Mouse (Mus musculus): ENCODE measurements around the gene Chga. TPM values are rescaled to one million over a fixed set of nuclear protein-coding genes. Genes with fewer than 3 reads are reported as not detected.

Chga gene
- polyA plus RNA-seq, 1 experiment from 2014 or later = 109 TPM

- DNase-seq (ENCODE audit: low spot score) (no peak), ATAC-seq (ENCODE audit: low FRiP score) (no peak)
- no peaks in the 10 kb centered on the region for H3K36me3 ChIP-seq (replicated peaks; ENCODE audit: control insufficient read depth, insufficient read depth)
- H3K4me1 ChIP-seq (replicated peaks; ENCODE audit: control insufficient read depth, insufficient read depth, low read length) = peaks cover 15% of the 10 kb centered on the region; the same call in 1 of the 2 replicates
- H3K4me2 ChIP-seq (replicated peaks) = no peak overlapping the region
- no peak overlapping the region for H3K9ac ChIP-seq
- WGBS = 80% methylated on average over 9 of the region's 9 CpGs
- H3K4me3 ChIP-seq (replicated peaks; ENCODE audit: low read length) = no peak overlapping the region
- no peak overlapping the region for H3K27ac ChIP-seq
- H3K9me3 ChIP-seq (ENCODE audit: control insufficient read depth, low read length) = no peaks in the 10 kb centered on the region
- H3K27me3 ChIP-seq (ENCODE audit: control insufficient read depth, insufficient read depth, low read length) = no peaks in the 10 kb centered on the region
Measured at GRCm38 (mm10) chr12:102602255-102603041, 47.7 kb downstream of the Chga start.

DNA sequence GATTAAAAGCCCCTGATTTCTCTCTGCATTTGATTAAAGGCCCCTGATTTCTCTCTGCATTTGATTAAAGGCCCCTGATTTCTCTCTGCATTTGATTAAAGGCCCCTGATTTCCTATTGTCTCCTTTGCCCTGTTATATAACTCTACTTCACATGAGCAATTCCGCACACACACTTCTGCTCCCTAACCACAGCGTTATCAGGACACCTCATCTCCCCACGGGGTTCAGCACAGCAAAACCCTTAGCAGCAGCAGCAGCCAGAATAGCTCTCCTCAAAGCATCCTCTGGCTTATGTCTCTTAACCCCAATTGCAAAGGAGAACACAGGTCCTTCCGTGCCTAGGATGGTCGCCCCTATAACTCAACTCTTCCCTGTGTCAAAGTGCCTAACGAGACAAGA, 50.8 kb downstream of the Chga start:
- Histone ChIP-seq H3K9ac (no peak overlapping the region), H3K9me3 (ENCODE audit: control insufficient read depth, low read length) (no peaks in the 10 kb centered on the region), H3K27ac (no peak overlapping the region), H3K4me1 (replicated peaks; ENCODE audit: control insufficient read depth, insufficient read depth, low read length) (peaks cover 11% of the 10 kb centered on the region; the same call in 1 of the 2 replicates), H3K36me3 (replicated peaks; ENCODE audit: control insufficient read depth, insufficient read depth) (no peaks in the 10 kb centered on the region), H3K27me3 (ENCODE audit: control insufficient read depth, insufficient read depth, low read length) (no peaks in the 10 kb centered on the region), H3K4me2 (replicated peaks) (no peak overlapping the region), H3K4me3 (replicated peaks; ENCODE audit: low read length) (no peak overlapping the region)
- no peak for DNase-seq (ENCODE audit: low spot score)
- no peak for ATAC-seq (ENCODE audit: low FRiP score)
- WGBS = 90% methylated on average over 6 of the region's 6 CpGs

GRCm38 (mm10) chr12:102607066-102607465, 52.3 kb downstream of the Chga start:
- H3K27ac ChIP-seq = no peak overlapping the region
- no peak for ATAC-seq (ENCODE audit: low FRiP score)
- no peak overlapping the region for H3K4me2 ChIP-seq (replicated peaks)
- WGBS = 94% methylated on average over 8 of the region's 8 CpGs
- no peak for DNase-seq (ENCODE audit: low spot score)
- no peak overlapping the region for H3K4me3 ChIP-seq (replicated peaks; ENCODE audit: low read length)
- H3K36me3 ChIP-seq (replicated peaks; ENCODE audit: control insufficient read depth, insufficient read depth) = no peaks in the 10 kb centered on the region
- H3K4me1 ChIP-seq (replicated peaks; ENCODE audit: control insufficient read depth, insufficient read depth, low read length) = peaks cover 4% of the 10 kb centered on the region; the same call in 1 of the 2 replicates
- no peaks in the 10 kb centered on the region for H3K9me3 ChIP-seq (ENCODE audit: control insufficient read depth, low read length)
- H3K27me3 ChIP-seq (ENCODE audit: control insufficient read depth, insufficient read depth, low read length) = no peaks in the 10 kb centered on the region
- no peak overlapping the region for H3K9ac ChIP-seq

DNA sequence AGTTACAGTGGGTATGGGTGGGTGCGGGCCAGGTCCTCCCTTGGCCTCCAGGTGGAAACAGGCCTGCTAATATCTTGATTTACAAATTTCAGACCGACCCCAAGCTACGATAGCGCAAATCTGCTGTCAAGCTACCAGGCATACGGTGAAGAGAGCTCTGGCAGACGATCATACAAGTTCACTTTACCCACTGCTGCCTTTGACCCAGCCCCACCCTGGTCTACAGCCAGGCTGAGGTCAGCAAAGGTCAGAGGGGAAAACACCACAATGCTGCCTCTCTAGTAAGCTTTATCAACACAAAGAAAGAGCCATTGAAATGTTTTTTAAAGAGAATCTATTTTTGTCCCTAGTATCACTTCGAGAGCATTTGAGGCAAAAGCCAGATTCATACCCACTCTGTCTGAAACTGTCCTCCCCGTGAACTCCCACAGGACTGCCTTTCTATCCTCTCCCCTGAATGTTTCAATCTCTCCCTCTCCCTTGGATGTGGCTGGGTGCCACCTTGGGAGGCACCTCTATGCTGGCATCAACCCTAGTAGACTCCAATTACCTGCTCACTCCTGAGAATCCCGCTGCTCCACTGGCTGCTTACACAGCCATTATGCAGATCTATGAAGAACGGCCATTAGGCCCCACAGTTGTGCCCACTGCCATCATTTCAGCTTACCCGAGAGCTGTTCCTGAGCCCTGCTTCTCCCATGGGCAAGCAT, 53.2 kb downstream of the Chga start:
- Histone ChIP-seq H3K9ac (no peak overlapping the region), H3K4me3 (replicated peaks; ENCODE audit: low read length) (no peak overlapping the region), H3K36me3 (replicated peaks; ENCODE audit: control insufficient read depth, insufficient read depth) (no peaks in the 10 kb centered on the region), H3K27ac (no peak overlapping the region), H3K27me3 (ENCODE audit: control insufficient read depth, insufficient read depth, low read length) (no peaks in the 10 kb centered on the region), H3K9me3 (ENCODE audit: control insufficient read depth, low read length) (no peaks in the 10 kb centered on the region), H3K4me2 (replicated peaks) (no peak overlapping the region), H3K4me1 (replicated peaks; ENCODE audit: control insufficient read depth, insufficient read depth, low read length) (peaks cover 4% of the 10 kb centered on the region)
- ATAC-seq (ENCODE audit: low FRiP score) (no peak), DNase-seq (ENCODE audit: low spot score) (no peak)
- WGBS = 69% methylated on average over 11 of the region's 11 CpGs

DNA sequence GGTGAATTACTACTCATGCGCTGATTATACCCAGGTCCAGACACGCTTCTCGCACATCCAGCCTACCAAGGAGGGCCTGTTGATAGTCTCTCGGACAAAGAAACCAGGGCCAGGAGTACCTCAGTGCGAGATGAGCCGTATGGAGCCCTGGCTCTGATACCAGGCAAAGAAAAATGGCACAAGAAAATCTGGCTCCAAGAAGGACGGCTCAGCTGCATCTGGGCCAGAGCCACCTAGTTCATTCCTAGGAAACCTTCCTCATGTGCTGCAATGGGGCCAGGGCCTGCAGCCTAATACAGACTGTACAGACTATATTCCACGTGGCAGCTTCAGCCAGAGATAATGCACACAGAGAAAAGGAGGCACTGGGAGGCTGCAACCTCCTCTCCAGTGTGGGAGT, 56.2 kb downstream of the Chga start:
- Histone ChIP-seq H3K27ac (no peak overlapping the region), H3K4me3 (replicated peaks; ENCODE audit: low read length) (no peak overlapping the region), H3K4me2 (replicated peaks) (no peak overlapping the region), H3K4me1 (replicated peaks; ENCODE audit: control insufficient read depth, insufficient read depth, low read length) (peaks cover 4% of the 10 kb centered on the region), H3K27me3 (ENCODE audit: control insufficient read depth, insufficient read depth, low read length) (no peaks in the 10 kb centered on the region), H3K36me3 (replicated peaks; ENCODE audit: control insufficient read depth, insufficient read depth) (no peaks in the 10 kb centered on the region), H3K9ac (no peak overlapping the region), H3K9me3 (ENCODE audit: control insufficient read depth, low read length) (no peaks in the 10 kb centered on the region)
- WGBS = 95% methylated on average over 8 of the region's 8 CpGs
- no peak for DNase-seq (ENCODE audit: low spot score)
- no peak for ATAC-seq (ENCODE audit: low FRiP score)

DNA sequence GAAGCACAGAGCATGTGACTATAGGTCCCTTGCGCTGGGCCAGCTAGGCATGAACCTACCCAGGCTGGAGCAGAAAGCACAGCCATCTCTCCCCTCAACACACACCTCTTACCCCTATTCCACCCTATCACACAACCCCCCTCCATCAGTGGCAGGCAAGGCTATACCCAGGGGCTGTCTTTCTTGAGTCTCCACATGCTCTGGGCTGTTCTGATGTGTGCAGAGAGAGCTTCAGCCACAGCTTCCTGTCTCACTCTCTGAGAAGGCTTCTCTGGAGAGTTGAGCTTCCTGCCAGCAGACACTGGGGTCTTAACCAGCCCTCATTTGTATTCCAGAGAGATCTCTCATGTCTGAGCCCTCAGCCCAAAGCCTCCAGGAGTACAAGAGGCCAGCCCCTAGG, 57.7 kb downstream of the Chga start:
- no peak overlapping the region for H3K4me2 ChIP-seq (replicated peaks)
- H3K4me3 ChIP-seq (replicated peaks; ENCODE audit: low read length) = no peak overlapping the region
- 89% methylated on average over 1 of the region's 1 CpGs for WGBS
- no peaks in the 10 kb centered on the region for H3K9me3 ChIP-seq (ENCODE audit: control insufficient read depth, low read length)
- H3K4me1 ChIP-seq (replicated peaks; ENCODE audit: control insufficient read depth, insufficient read depth, low read length) = peaks cover 4% of the 10 kb centered on the region
- H3K36me3 ChIP-seq (replicated peaks; ENCODE audit: control insufficient read depth, insufficient read depth) = no peaks in the 10 kb centered on the region
- ATAC-seq (ENCODE audit: low FRiP score) (no peak), DNase-seq (ENCODE audit: low spot score) (no peak)
- no peak overlapping the region for H3K27ac ChIP-seq
- no peaks in the 10 kb centered on the region for H3K27me3 ChIP-seq (ENCODE audit: control insufficient read depth, insufficient read depth, low read length)
- H3K9ac ChIP-seq = no peak overlapping the region

DNA sequence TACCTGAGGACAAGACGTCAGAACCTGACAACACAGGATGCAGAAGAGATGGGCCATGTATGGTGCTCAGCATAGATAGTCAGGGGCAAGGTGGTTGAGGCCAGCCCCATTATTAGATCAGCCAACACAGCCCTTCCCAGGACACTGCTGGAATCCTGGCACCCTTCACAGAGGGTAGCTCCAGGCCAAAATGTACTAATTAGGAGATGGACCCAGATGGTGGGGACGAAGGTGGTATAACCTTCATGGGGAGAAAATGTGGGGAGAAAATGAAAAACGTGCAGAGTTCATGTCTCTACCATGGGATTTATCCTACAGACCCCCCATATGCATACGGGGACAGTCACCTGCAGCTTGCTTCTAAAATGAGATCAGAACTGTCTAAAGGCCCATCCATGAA, 58.6 kb downstream of the Chga start:
- Histone ChIP-seq H3K27ac (no peak overlapping the region), H3K4me1 (replicated peaks; ENCODE audit: control insufficient read depth, insufficient read depth, low read length) (peaks cover 4% of the 10 kb centered on the region; the same call in 1 of the 2 replicates), H3K9ac (no peak overlapping the region), H3K9me3 (ENCODE audit: control insufficient read depth, low read length) (no peaks in the 10 kb centered on the region), H3K4me3 (replicated peaks; ENCODE audit: low read length) (no peak overlapping the region), H3K36me3 (replicated peaks; ENCODE audit: control insufficient read depth, insufficient read depth) (no peaks in the 10 kb centered on the region), H3K4me2 (replicated peaks) (no peak overlapping the region), H3K27me3 (ENCODE audit: control insufficient read depth, insufficient read depth, low read length) (no peaks in the 10 kb centered on the region)
- WGBS = 89% methylated on average over 4 of the region's 4 CpGs
- ATAC-seq (ENCODE audit: low FRiP score) (no peak), DNase-seq (ENCODE audit: low spot score) (no peak)

Other genes with a start within 250 kb of the Chga start
- gene Lgmn, start 115.2 kb upstream of the Chga start, polyA plus RNA-seq (2014; fragmentation: Nextera tagmentation; extraction: Ambion mirVana) = 112 and 118 TPM in 2 replicates
- gene Golga5, start 85.8 kb upstream of the Chga start, polyA plus RNA-seq (2014; fragmentation: Nextera tagmentation; extraction: Ambion mirVana) = 25.9 and 28.1 TPM in 2 replicates
- 31.6 and 35.0 TPM in 2 replicates for gene Itpk1, start 150.0 kb downstream of the Chga start, polyA plus RNA-seq (2014; fragmentation: Nextera tagmentation; extraction: Ambion mirVana)
- 64.6 and 67.3 TPM in 2 replicates for gene Moap1, start 188.7 kb downstream of the Chga start, polyA plus RNA-seq (2014; fragmentation: Nextera tagmentation; extraction: Ambion mirVana)
- gene Tmem251, start 188.8 kb downstream of the Chga start, polyA plus RNA-seq (2014; fragmentation: Nextera tagmentation; extraction: Ambion mirVana) = 11.9 and 12.8 TPM in 2 replicates
- not detected in 2 replicates for gene Gm28051, start 202.8 kb downstream of the Chga start, polyA plus RNA-seq (2014; fragmentation: Nextera tagmentation; extraction: Ambion mirVana)
- 40.2 and 45.7 TPM in 2 replicates for gene Gon7, start 202.8 kb downstream of the Chga start, polyA plus RNA-seq (2014; fragmentation: Nextera tagmentation; extraction: Ambion mirVana)
- 44.8 and 48.6 TPM in 2 replicates for gene Ubr7, start 203.0 kb downstream of the Chga start, polyA plus RNA-seq (2014; fragmentation: Nextera tagmentation; extraction: Ambion mirVana)
- 49.5 and 50.7 TPM in 2 replicates for gene Gm20604, start 203.7 kb downstream of the Chga start, polyA plus RNA-seq (2014; fragmentation: Nextera tagmentation; extraction: Ambion mirVana)